Comparison of ENCODE assay signal across 8 mouse cellular contexts in genomic region chr13:114387074-114387487, GRCm38 (mm10). TPM values are rescaled to one million over a fixed set of nuclear protein-coding genes. Genes with fewer than 3 reads are reported as not detected.
DNase-seq lines count a peak whose midpoint lies in the region; ATAC-seq and TF ChIP-seq lines count a peak whose summit lies in the region.

No protein-coding gene starts in this region.

- no peak for DNase-seq in heart, postnatal 36 days
- no peak for DNase-seq in forebrain, embryonic 10.5 days (ENCODE audit: extremely low spot score, low spot score)
- DNase-seq in cerebellum, postnatal 14 days, result no peak
- DNase-seq in left cerebral cortex, postnatal 4 days, result no peak

- no peak overlapping the region for H3K27ac ChIP-seq in heart, embryonic 11.5 days (ENCODE audit: low read depth, low read length)
- H3K27ac ChIP-seq in forebrain, embryonic 10.5 days, result peak overlapping the region; percentile 92
- no peak overlapping the region for H3K27ac ChIP-seq in liver, embryonic 12.5 days
- no peak overlapping the region for H3K27ac ChIP-seq in stomach, embryonic 15.5 days

- peaks cover 8% of the 10 kb centered on the region; the same call in 1 of the 2 replicates for H3K4me1 ChIP-seq in heart, embryonic 11.5 days (ENCODE audit: control insufficient read depth, insufficient read depth, low read length)
- peaks cover 15% of the 10 kb centered on the region for H3K4me1 ChIP-seq in E14TG2a.4 (replicated peaks; ENCODE audit: low read depth, low read length)
- H3K4me1 ChIP-seq in forebrain, embryonic 10.5 days, result peaks cover 14% of the 10 kb centered on the region
- H3K4me1 ChIP-seq in liver, embryonic 12.5 days, result peaks cover 16% of the 10 kb centered on the region
- H3K4me1 ChIP-seq in stomach, embryonic 15.5 days, result no peaks in the 10 kb centered on the region

- intact Hi-C loops in heart, postnatal 36 days (cut with DNase I), result loop anchor here (5.0 to 10.0 kb wide), 2 partner anchors 90 to 592 kb away; partner anchors contain the start of gene Arl15
- intact Hi-C loops in left cerebral cortex, postnatal 4 days (cut with DNase I), result no loop called here

- WGBS in heart, embryonic 11.5 days (ENCODE audit: insufficient replicate concordance), result 3% methylated on average over 10 of the region's 10 CpGs
- 10% methylated on average over 10 of the region's 10 CpGs for WGBS in forebrain, embryonic 10.5 days
- WGBS in liver, embryonic 12.5 days (ENCODE audit: insufficient replicate concordance), result 2% methylated on average over 10 of the region's 10 CpGs
- 6% methylated on average over 10 of the region's 10 CpGs for WGBS in stomach, embryonic 15.5 days

- no peak; the same call in 1 of the 2 replicates for ATAC-seq in heart, embryonic 11.5 days (replicated peaks; ENCODE audit: insufficient number of reproducible peaks, low FRiP score, low TSS enrichment)
- peak; percentile 65 for ATAC-seq in liver, embryonic 12.5 days
- ATAC-seq in stomach, embryonic 15.5 days (ENCODE audit: insufficient read depth, low FRiP score, low read depth), result no peak; the same call in 1 of the 2 replicates

- peaks cover 6% of the 10 kb centered on the region for H3K36me3 ChIP-seq in heart, embryonic 11.5 days (ENCODE audit: control insufficient read depth, insufficient read depth, low read length)
- H3K36me3 ChIP-seq in E14TG2a.4 (ENCODE audit: insufficient read depth, low read length), result peaks cover 11% of the 10 kb centered on the region; the same call in 1 of the 2 replicates
- H3K36me3 ChIP-seq in forebrain, embryonic 10.5 days (replicated peaks), result peaks cover 21% of the 10 kb centered on the region
- peaks cover 8% of the 10 kb centered on the region for H3K36me3 ChIP-seq in liver, embryonic 12.5 days
- H3K36me3 ChIP-seq in stomach, embryonic 15.5 days, result 0 out of 2 replicates have a peak, but pooled peaks cover 5% of the 10 kb centered on the region

- peak overlapping the region; percentile 98 for H3K4me3 ChIP-seq in heart, embryonic 11.5 days (ENCODE audit: low read depth, low read length)
- H3K4me3 ChIP-seq in E14TG2a.4 (replicated peaks; ENCODE audit: low read length), result peak overlapping the region; percentile 97
- peak overlapping the region; percentile 82 for H3K4me3 ChIP-seq in forebrain, embryonic 10.5 days
- H3K4me3 ChIP-seq in liver, embryonic 12.5 days, result peak overlapping the region; percentile 79
- H3K4me3 ChIP-seq in stomach, embryonic 15.5 days (replicated peaks), result peak overlapping the region; percentile 92

- TF ChIP-seq CTCF in E14TG2a.4 (conservative IDR thresholded peaks at IDR 0.05; ENCODE audit: low read length), result no peak

- H3K9me3 ChIP-seq in heart, embryonic 11.5 days (replicated peaks; ENCODE audit: control insufficient read depth, low read length), result no peaks in the 10 kb centered on the region
- no peaks in the 10 kb centered on the region for H3K9me3 ChIP-seq in E14TG2a.4 (ENCODE audit: low read length)
- H3K9me3 ChIP-seq in forebrain, embryonic 10.5 days, result no peaks in the 10 kb centered on the region
- no peaks in the 10 kb centered on the region for H3K9me3 ChIP-seq in liver, embryonic 12.5 days (replicated peaks)
- H3K9me3 ChIP-seq in stomach, embryonic 15.5 days, result no peaks in the 10 kb centered on the region

- no peaks in the 10 kb centered on the region for H3K27me3 ChIP-seq in heart, embryonic 11.5 days (ENCODE audit: control insufficient read depth, insufficient read depth, low read length)
- peaks cover 10% of the 10 kb centered on the region for H3K27me3 ChIP-seq in E14TG2a.4 (ENCODE audit: insufficient read depth, low read length)
- H3K27me3 ChIP-seq in forebrain, embryonic 10.5 days (ENCODE audit: poor library complexity, severe bottlenecking), result no peaks in the 10 kb centered on the region
- no peaks in the 10 kb centered on the region for H3K27me3 ChIP-seq in liver, embryonic 12.5 days (replicated peaks)
- H3K27me3 ChIP-seq in stomach, embryonic 15.5 days (replicated peaks), result no peaks in the 10 kb centered on the region

- H3K4me2 ChIP-seq in heart, embryonic 11.5 days, result peak overlapping the region; percentile 83
- peak overlapping the region; percentile 84 for H3K4me2 ChIP-seq in liver, embryonic 12.5 days
- H3K4me2 ChIP-seq in stomach, embryonic 15.5 days, result peak overlapping the region; percentile 71

- H3K9ac ChIP-seq in heart, embryonic 11.5 days (ENCODE audit: low read depth, low read length), result peak overlapping the region; percentile 95
- H3K9ac ChIP-seq in liver, embryonic 12.5 days, result peak overlapping the region; percentile 79
- peak overlapping the region; percentile 73 for H3K9ac ChIP-seq in stomach, embryonic 15.5 days

RNA-seq across cellular contexts. Expression of gene Ndufs4, which starts 1.0 kb away (rescaled TPM):
- polyA plus RNA-seq in heart, embryonic 11.5 days (2014; fragmentation: Nextera tagmentation; extraction: Ambion mirVana), result 389 and 403 TPM in 2 replicates
- total RNA-seq in heart, postnatal 36 days (2021), result 100 to 1,000 TPM; 566 to 598 TPM
- polyA plus RNA-seq in forebrain, embryonic 10.5 days (2016; fragmentation: Nextera tagmentation; extraction: Ambion mirVana), result 253 and 258 TPM in 2 replicates
- polyA plus RNA-seq in liver, embryonic 12.5 days (2016; fragmentation: Nextera tagmentation; extraction: Ambion mirVana), result 161 and 164 TPM in 2 replicates
- polyA plus RNA-seq in stomach, embryonic 15.5 days (2015; fragmentation: Nextera tagmentation; extraction: Ambion mirVana), result 263 and 269 TPM in 2 replicates
- total RNA-seq in left cerebral cortex, postnatal 4 days (2021), result 100 to 1,000 TPM; 169 to 170 TPM
